Mouse (Mus musculus): Measurements from ENCODE around the gene Ptpdc1.

DNA sequence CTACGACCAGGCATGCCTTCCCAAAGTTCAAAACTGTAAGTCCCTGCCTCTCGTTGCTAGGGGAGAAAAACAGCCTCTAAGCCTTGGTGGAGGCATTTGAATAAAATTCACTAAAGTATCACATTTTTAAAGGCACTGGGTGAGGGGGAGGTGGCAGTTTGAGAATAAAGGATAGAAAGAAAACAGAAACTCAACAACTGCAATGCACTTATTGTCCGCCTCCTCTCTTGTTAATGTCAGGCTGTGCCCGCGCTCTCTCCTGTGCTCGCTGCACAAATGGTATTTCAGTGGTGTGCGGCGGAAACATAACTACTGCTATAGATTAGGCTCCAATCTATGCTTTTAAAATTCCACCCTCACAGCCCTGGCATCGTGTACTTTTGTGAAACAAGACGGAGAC is 31.4 kb downstream of the Ptpdc1 start:
- TF ChIP-seq CTCF (conservative IDR thresholded peaks at IDR 0.05; ENCODE audit: low read length) (no peak), NANOG (IDR thresholded peaks at IDR 0.05; ENCODE audit: borderline replicate concordance, low read length) (no peak)
